Mouse (Mus musculus): ENCODE measurements around the gene Bid.
"Not testable (repeated sequence)": the region's sequence is repeated elsewhere in the genome, so short reads cannot be mapped to it uniquely, and the experiment has no call there.

The Bid gene

GRCm38 (mm10) chr6:120901776-120902645, 14.6 kb downstream of the Bid start:
- no peak for DNase-seq

GRCm38 (mm10) chr6:120898188-120898833, 18.3 kb downstream of the Bid start:
- DNase-seq, result peak; percentile 63 to 78

DNA sequence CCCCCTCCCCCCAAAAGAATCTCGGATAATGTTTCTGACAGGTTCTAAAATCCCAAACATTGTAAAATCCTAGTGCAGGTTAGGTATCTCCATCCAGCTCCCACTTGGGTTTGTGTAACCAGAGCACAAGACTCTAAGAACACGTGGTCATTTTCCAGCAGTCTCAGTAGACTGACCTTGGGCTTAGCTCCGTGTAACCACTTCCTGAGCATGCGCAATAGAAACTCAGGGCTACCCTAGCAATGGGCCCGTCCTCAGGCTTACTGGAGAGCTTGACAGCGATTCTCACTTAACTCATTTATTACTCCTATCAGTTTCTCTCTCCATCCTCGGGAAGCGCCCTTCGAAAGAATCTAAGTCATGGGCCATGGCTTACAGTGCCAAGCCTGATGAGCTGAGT, 22.1 kb downstream of the Bid start:
- no peak for DNase-seq

DNA sequence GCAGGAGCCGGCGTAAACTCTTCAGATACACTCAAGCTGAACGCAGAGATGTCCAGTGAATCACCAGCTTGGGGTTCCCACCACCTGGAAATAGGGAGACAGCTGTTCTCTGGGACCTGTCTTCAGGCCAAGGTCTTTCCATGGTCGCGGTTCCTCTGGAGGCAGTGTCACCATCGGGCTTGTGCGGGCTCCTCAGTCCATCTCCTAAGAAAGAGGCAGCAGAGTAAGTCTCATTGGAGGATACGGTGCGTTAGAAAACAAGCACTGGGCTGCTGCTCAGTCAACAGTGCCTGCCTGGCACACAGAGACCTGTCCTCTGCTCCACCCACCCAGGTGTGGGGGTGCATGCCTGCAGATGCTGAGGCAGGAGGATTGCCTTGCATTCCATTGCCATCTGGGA, 22.6 kb downstream of the Bid start:
- no peak for DNase-seq

GRCm38 (mm10) chr6:120886696-120887095, 30.0 kb downstream of the Bid start:
- DNase-seq, result peak; percentile 76 to 88

- no peak for DNase-seq
Observed at GRCm38 (mm10) chr6:120884436-120884835, 32.2 kb downstream of the Bid start.

- DNase-seq, result no peak
Observed at GRCm38 (mm10) chr6:120879046-120879445, 37.6 kb downstream of the Bid start.

DNA sequence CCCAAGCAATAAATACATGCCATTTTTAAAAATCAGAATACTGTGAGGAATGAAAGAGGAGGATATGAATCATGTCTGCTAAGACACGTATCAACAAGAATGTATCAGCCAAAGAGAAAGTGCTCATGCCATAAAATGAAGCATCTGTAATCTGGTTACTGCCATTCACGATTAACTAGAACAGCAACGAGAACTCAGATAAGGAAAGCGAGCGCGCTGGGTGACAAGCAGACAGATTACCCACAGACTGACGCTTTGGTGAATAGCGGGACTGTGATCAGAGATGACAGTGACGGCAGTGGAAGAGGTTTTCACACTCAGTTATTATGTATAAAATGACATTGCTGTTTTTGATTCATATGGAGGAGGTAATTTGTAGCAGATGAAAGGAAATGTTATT, 42.8 kb downstream of the Bid start:
- DNase-seq, result no peak

GRCm38 (mm10) chr6:120871286-120871685, 45.4 kb downstream of the Bid start:
- no peak for DNase-seq

DNA sequence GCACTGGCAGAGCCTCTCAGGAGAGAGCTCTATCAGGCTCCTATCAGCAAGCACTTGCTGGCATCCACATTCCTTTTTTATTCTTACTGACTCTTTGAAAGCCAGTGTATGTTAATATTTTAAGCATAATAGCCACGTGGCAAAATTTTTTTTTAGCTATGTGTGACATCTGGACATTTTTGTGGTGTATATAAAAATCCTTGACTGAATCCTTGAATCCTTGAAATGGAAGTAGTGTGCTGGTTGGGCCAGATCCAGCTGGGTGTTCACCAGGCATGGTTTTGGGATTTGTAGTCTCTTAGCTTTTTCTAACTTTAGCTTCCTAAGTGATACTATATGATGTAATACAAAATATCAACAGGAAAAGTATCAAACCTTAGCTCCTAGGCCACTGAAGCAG, 47.8 kb downstream of the Bid start:
- DNase-seq, result no peak

DNA sequence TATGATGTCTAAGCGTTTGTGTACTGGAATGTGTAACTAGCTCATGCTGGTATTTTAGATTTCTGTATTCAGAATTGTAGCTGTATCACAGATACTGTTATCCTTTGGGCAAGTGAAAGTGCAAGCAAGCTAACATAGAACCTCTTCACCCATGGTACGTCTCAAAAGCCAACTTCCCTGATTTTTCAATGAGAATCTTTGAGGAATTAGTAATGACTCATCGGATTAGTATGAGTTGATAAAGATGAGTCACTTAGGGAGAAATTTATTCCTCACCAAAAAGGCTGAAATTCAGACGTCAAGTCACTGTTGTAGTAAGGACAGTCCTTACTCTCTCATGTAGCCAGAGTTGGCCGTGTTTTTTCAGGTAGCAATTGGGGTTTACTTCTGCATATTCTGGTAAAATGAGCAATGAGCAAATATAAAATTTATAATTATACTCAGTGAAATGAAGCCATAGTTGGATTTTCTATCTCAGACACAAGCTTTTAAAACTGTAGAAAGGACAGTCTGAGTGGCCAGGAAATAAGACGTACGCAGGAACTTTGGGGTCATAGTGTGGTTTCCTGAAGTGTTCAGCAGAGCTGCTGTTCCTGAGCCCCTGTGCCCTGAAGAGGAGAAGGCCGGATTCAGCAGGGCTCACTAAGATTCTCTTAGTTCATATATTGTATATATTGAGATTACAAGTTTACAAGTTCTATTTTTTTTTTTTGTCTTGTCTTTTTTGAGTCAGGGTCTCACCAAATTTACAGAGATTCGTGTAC, 50.4 kb downstream of the Bid start:
- no peak for DNase-seq

DNA sequence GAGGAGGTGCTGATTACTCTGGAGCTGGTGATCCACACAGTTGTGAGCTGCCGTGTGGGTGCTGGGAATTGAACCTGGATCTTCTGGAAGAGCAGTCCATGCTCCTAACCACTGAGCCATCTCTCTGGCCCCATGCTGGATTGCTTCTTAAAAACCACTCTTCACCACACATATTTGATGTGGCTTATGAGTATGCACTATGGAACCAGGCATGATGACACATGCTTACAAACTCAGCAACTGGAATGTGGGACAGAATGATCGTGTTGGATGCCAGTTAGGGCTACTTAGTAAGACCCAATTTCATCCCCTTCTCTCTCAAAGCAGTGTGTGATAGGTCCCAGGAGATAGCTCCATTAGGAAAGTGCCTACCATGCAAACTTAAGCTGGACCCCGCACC, 56.6 kb downstream of the Bid start:
- DNase-seq, result no peak

DNA sequence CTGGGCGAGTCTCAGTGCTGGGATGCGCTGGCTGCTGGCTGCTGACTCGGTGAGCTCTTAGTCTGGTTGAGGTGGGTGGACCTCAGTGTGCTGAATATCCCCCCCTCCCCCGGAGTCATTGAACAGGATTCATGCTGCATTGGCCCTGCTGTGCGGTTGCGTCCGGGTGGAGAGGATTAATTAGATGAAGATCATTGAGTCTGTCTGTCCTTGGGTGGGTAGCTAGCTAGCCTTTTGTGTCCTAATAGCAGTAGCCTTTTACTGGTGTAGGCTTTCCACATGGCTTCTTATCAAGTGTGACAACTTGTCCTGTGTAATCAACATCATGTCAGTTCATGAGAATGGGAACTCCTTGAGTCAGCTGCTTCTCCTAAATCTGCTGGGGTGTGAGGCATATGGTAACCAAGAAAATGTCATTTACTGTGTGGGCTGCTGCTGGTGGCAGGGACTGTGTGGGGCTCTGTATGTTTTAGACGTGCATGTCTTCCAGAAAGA, 58.4 kb downstream of the Bid start:
- peak; percentile 79 to 91 for DNase-seq

GRCm38 (mm10) chr6:120854413-120854812, 62.2 kb downstream of the Bid start:
- peak; percentile 57 to 69 for DNase-seq

GRCm38 (mm10) chr6:120850720-120851119, 65.9 kb downstream of the Bid start:
- DNase-seq, result not testable (repeated sequence)

Data from cerebellum, postnatal 10 days (tissue).